Mouse (Mus musculus) cortical plate, adult 2 months (tissue): ENCODE measurements at regions not wholly inside any gene's neighbourhood (a gene's known extent, or its start where the extent isn't known, plus 50 kb on each side); places are given as distances from the start of the nearest gene placed in this dataset.
"Not testable (repeated sequence)": the region's sequence is repeated elsewhere in the genome, so short reads cannot be mapped to it uniquely, and the experiment has no call there.

Experiments used
- H3K27ac ChIP-seq: fragments of 200-500 bp; 2 replicates; pipeline ENCODE4 v1.5.1; 2012; ENCODE audit warnings: low read length, control low read depth, inconsistent platforms; ENCODE audit not compliant: insufficient read depth
- H3K4me1 ChIP-seq: fragments of 200-500 bp; 2 replicates; pipeline ENCODE4 v1.6.1; 2011; ENCODE audit warnings: low read length; ENCODE audit not compliant: control insufficient read depth, insufficient read depth
- H3K4me3 ChIP-seq: fragments of 200-500 bp; 2 replicates; pipeline ENCODE4 v1.5.1; 2011; ENCODE audit warnings: mild to moderate bottlenecking, low read length, control low read depth; ENCODE audit not compliant: insufficient read depth
- CTCF ChIP-seq: fragments of 200-500 bp; IDR thresholded peaks from 2 replicates; pipeline ENCODE4 v1.5.1; 2011; ENCODE audit warnings: mild to moderate bottlenecking, control low read depth, low read length; ENCODE audit not compliant: insufficient read depth; ENCODE audit errors: extremely low read depth
- POLR2A ChIP-seq: fragments of 200-500 bp; IDR thresholded peaks from 2 replicates; pipeline ENCODE4 v1.6.1; 2011; ENCODE audit warnings: mild to moderate bottlenecking, low read length, control low read depth; ENCODE audit not compliant: insufficient read depth; ENCODE audit errors: extremely low read depth

GRCm38 (mm10) chr8:15583782-15584181 lies 537.9 kb upstream of the BB014433 start:
- no peak for TF ChIP-seq POLR2A
- TF ChIP-seq CTCF: no peak
- H3K4me3 ChIP-seq: no peak overlapping the region
- H3K4me1 ChIP-seq: peaks cover 3% of the 10 kb centered on the region; the same call in 1 of the 2 replicates
- no peak overlapping the region for H3K27ac ChIP-seq

- TF ChIP-seq CTCF (no peak), POLR2A (no peak)
- Histone ChIP-seq H3K27ac (no peak overlapping the region), H3K4me3 (no peak overlapping the region), H3K4me1 (no peaks in the 10 kb centered on the region)
Measured at GRCm38 (mm10) chr8:15570091-15570490, 524.2 kb upstream of the BB014433 start.

GRCm38 (mm10) chr8:15567742-15568141 lies 521.9 kb upstream of the BB014433 start:
- H3K27ac ChIP-seq: no peak overlapping the region
- H3K4me1 ChIP-seq: peaks cover under 1% of the 10 kb centered on the region
- TF ChIP-seq POLR2A (no peak), CTCF (no peak)
- H3K4me3 ChIP-seq: no peak overlapping the region

- Histone ChIP-seq H3K27ac (no peak overlapping the region), H3K4me3 (no peak overlapping the region), H3K4me1 (peaks cover 2% of the 10 kb centered on the region)
- TF ChIP-seq CTCF (no peak), POLR2A (no peak)
Measured at GRCm38 (mm10) chr8:15562310-15563296, 516.7 kb upstream of the BB014433 start.

- no peak overlapping the region for H3K4me3 ChIP-seq
- TF ChIP-seq CTCF (no peak), POLR2A (no peak)
- no peaks in the 10 kb centered on the region for H3K4me1 ChIP-seq
- no peak overlapping the region for H3K27ac ChIP-seq
Measured at GRCm38 (mm10) chr8:15532027-15532426, 486.1 kb upstream of the BB014433 start.

GRCm38 (mm10) chr8:15525461-15525860 lies 479.6 kb upstream of the BB014433 start:
- H3K4me3 ChIP-seq: no peak overlapping the region
- TF ChIP-seq POLR2A (no peak), CTCF (no peak)
- H3K4me1 ChIP-seq: no peaks in the 10 kb centered on the region
- no peak overlapping the region for H3K27ac ChIP-seq

- H3K4me1 ChIP-seq, H3K27ac ChIP-seq, H3K4me3 ChIP-seq: not testable (repeated sequence)
Measured at GRCm38 (mm10) chr8:15519896-15520295, 474.0 kb upstream of the BB014433 start.

GRCm38 (mm10) chr8:15500973-15501372 lies 455.1 kb upstream of the BB014433 start:
- TF ChIP-seq POLR2A: no peak
- no peak for TF ChIP-seq CTCF

GRCm38 (mm10) chr8:15497566-15497965 lies 451.7 kb upstream of the BB014433 start:
- no peak overlapping the region for H3K27ac ChIP-seq
- peaks cover 11% of the 10 kb centered on the region for H3K4me1 ChIP-seq
- TF ChIP-seq CTCF (no peak), POLR2A (no peak)
- H3K4me3 ChIP-seq: no peak overlapping the region

More at GRCm38 (mm10) chr8:15500973-15501372, 455.1 kb upstream of the BB014433 start:
- Histone ChIP-seq H3K27ac (0 out of 2 replicates have a peak overlapping the region, but pooled peaks have one; percentile 50), H3K4me1 (peaks cover 10% of the 10 kb centered on the region), H3K4me3 (no peak overlapping the region)

GRCm38 (mm10) chr8:15496248-15496647 lies 450.4 kb upstream of the BB014433 start:
- Histone ChIP-seq H3K4me3 (no peak overlapping the region), H3K27ac (peak overlapping the region; percentile 48), H3K4me1 (peaks cover 8% of the 10 kb centered on the region)
- TF ChIP-seq POLR2A (peak; percentile 65), CTCF (no peak)
